Mouse (Mus musculus): Measurements from ENCODE around the gene Kcnq4.

GRCm38 (mm10) chr4:120749601-120750000 lies 1.2 kb upstream of the Kcnq4 start:
- TF ChIP-seq GATA1 (IDR thresholded peaks at IDR 0.05; ENCODE audit: borderline replicate concordance, low read length) (no peak), FLI1 (IDR thresholded peaks at IDR 0.05; ENCODE audit: low read length) (no peak)
